ENCODE assay signal across 7 mouse cellular contexts in the genomic region with DNA sequence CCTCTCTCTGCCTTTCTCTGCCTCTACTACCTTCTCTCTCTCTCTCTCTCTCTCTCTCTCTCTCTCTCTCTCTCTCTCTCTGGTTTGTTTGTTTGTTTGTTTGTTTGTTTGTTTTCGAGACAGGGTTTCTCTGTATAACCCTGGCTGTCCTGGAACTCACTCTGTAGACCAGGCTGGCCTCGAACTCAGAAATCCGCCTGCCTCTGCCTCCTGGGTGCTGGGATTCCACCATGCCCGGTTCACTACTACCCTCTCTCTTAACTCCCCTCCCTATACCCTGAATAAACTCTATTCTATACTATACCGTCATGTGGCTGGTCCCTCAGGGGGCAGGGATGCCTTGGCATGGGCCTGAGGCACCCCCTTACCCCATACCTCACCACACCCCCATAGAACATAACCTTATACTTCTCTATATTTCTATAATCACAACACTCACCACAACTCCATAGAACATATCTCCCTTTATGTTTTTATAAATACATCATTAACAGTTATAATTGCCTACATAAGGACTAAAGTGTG. TPM values are rescaled to one million over a fixed set of nuclear protein-coding genes. Genes with fewer than 3 reads are reported as not detected.
DNase-seq lines count a peak whose midpoint lies in the region; ATAC-seq and TF ChIP-seq lines count a peak whose summit lies in the region.
"Not testable (repeated sequence)": the region's sequence is repeated elsewhere in the genome, so short reads cannot be mapped to it uniquely, and the experiment has no call there.

No protein-coding gene starts in this region.

- not testable (repeated sequence) for ATAC-seq in embryonic facial prominence, embryonic 11.5 days (replicated peaks; ENCODE audit: insufficient number of reproducible peaks, low FRiP score, low TSS enrichment, low read depth); forebrain, embryonic 15.5 days (replicated peaks); heart, postnatal 0 days (ENCODE audit: insufficient read depth, low read depth); kidney, embryonic 14.5 days (ENCODE audit: low FRiP score, low TSS enrichment); liver, embryonic 12.5 days; neural tube, embryonic 15.5 days (ENCODE audit: low FRiP score)

- H3K27me3 ChIP-seq in embryonic facial prominence, embryonic 11.5 days (ENCODE audit: control insufficient read depth, insufficient read depth, low read length); forebrain, embryonic 15.5 days; heart, postnatal 0 days (ENCODE audit: control insufficient read depth, insufficient read depth, low read length); kidney, embryonic 14.5 days (ENCODE audit: control insufficient read depth, insufficient read depth, low read length); liver, embryonic 12.5 days (replicated peaks); midbrain, embryonic 10.5 days (ENCODE audit: low read depth, poor library complexity, severe bottlenecking); neural tube, embryonic 15.5 days (replicated peaks): not testable (repeated sequence)

- not testable (repeated sequence) for H3K9me3 ChIP-seq in embryonic facial prominence, embryonic 11.5 days (replicated peaks; ENCODE audit: control insufficient read depth, low read length); forebrain, embryonic 15.5 days; heart, postnatal 0 days (replicated peaks; ENCODE audit: control insufficient read depth, low read length); kidney, embryonic 14.5 days (ENCODE audit: control insufficient read depth, low read length); liver, embryonic 12.5 days (replicated peaks); midbrain, embryonic 10.5 days (replicated peaks); neural tube, embryonic 15.5 days (replicated peaks)

- H3K4me3 ChIP-seq in embryonic facial prominence, embryonic 11.5 days (ENCODE audit: low read depth, low read length): peak overlapping the region; percentile 62
- peak overlapping the region; percentile 68 for H3K4me3 ChIP-seq in forebrain, embryonic 15.5 days
- peak overlapping the region; percentile 78 for H3K4me3 ChIP-seq in heart, postnatal 0 days (ENCODE audit: low read depth, low read length)
- peak overlapping the region; percentile 65 for H3K4me3 ChIP-seq in kidney, embryonic 14.5 days (ENCODE audit: low read length)
- peak overlapping the region; percentile 70 for H3K4me3 ChIP-seq in liver, embryonic 12.5 days
- H3K4me3 ChIP-seq in midbrain, embryonic 10.5 days: peak overlapping the region; percentile 71
- H3K4me3 ChIP-seq in neural tube, embryonic 15.5 days (replicated peaks): peak overlapping the region; percentile 67

- not testable (repeated sequence) for DNase-seq in embryonic facial prominence, embryonic 11.5 days (ENCODE audit: low spot score); heart, postnatal 0 days (ENCODE audit: low spot score); midbrain, embryonic 10.5 days (ENCODE audit: low spot score)

- TF ChIP-seq EP300 in heart, postnatal 0 days (IDR thresholded peaks at IDR 0.05; ENCODE audit: low read depth): not testable (repeated sequence)

- H3K27ac ChIP-seq in embryonic facial prominence, embryonic 11.5 days (replicated peaks; ENCODE audit: low read depth, low read length): peak overlapping the region; percentile 62; the same call in 1 of the 2 replicates
- peak overlapping the region; percentile 94 for H3K27ac ChIP-seq in forebrain, embryonic 15.5 days (replicated peaks)
- peak overlapping the region; percentile 75 for H3K27ac ChIP-seq in heart, postnatal 0 days (ENCODE audit: low read depth)
- peak overlapping the region; percentile 87 for H3K27ac ChIP-seq in kidney, embryonic 14.5 days (ENCODE audit: low read depth, low read length)
- peak overlapping the region; percentile 87 for H3K27ac ChIP-seq in liver, embryonic 12.5 days
- H3K27ac ChIP-seq in midbrain, embryonic 10.5 days (replicated peaks): peak overlapping the region; percentile 94
- H3K27ac ChIP-seq in neural tube, embryonic 15.5 days (replicated peaks): peak overlapping the region; percentile 94

- not testable (repeated sequence) for H3K4me1 ChIP-seq in embryonic facial prominence, embryonic 11.5 days (ENCODE audit: control insufficient read depth, insufficient read depth, low read length); heart, postnatal 0 days (ENCODE audit: control insufficient read depth, insufficient read depth); kidney, embryonic 14.5 days (ENCODE audit: control insufficient read depth, insufficient read depth, low read length)
- H3K4me1 ChIP-seq in forebrain, embryonic 15.5 days: peaks cover 25% of the 10 kb centered on the region
- H3K4me1 ChIP-seq in liver, embryonic 12.5 days: peaks cover 33% of the 10 kb centered on the region
- H3K4me1 ChIP-seq in midbrain, embryonic 10.5 days: peaks cover 30% of the 10 kb centered on the region
- peaks cover 31% of the 10 kb centered on the region for H3K4me1 ChIP-seq in neural tube, embryonic 15.5 days

- H3K9ac ChIP-seq in embryonic facial prominence, embryonic 11.5 days (replicated peaks; ENCODE audit: low read length); heart, postnatal 0 days (replicated peaks; ENCODE audit: low read depth, low read length): not testable (repeated sequence)
- H3K9ac ChIP-seq in forebrain, embryonic 15.5 days (replicated peaks): peak overlapping the region; percentile 47
- H3K9ac ChIP-seq in kidney, embryonic 14.5 days (ENCODE audit: low read depth, low read length): peak overlapping the region; percentile 53; the same call in 1 of the 2 replicates
- peak overlapping the region; percentile 71 for H3K9ac ChIP-seq in liver, embryonic 12.5 days
- H3K9ac ChIP-seq in neural tube, embryonic 15.5 days (replicated peaks): peak overlapping the region; percentile 52

- peak overlapping the region; percentile 29 for H3K4me2 ChIP-seq in embryonic facial prominence, embryonic 11.5 days (ENCODE audit: low read depth, low read length)
- peak overlapping the region; percentile 47 for H3K4me2 ChIP-seq in forebrain, embryonic 15.5 days (replicated peaks)
- H3K4me2 ChIP-seq in heart, postnatal 0 days (ENCODE audit: low read depth, low read length): peak overlapping the region; percentile 60
- H3K4me2 ChIP-seq in kidney, embryonic 14.5 days (replicated peaks; ENCODE audit: low read depth, low read length): peak overlapping the region; percentile 48
- peak overlapping the region; percentile 69 for H3K4me2 ChIP-seq in liver, embryonic 12.5 days
- peak overlapping the region; percentile 62 for H3K4me2 ChIP-seq in neural tube, embryonic 15.5 days

- TF ChIP-seq CTCF in heart, postnatal 0 days (IDR thresholded peaks at IDR 0.05; ENCODE audit: low read depth): not testable (repeated sequence)

- WGBS in embryonic facial prominence, embryonic 11.5 days: 65% methylated on average over 5 of the region's 5 CpGs
- WGBS in forebrain, embryonic 15.5 days: 64% methylated on average over 5 of the region's 5 CpGs
- WGBS in heart, postnatal 0 days: 75% methylated on average over 5 of the region's 5 CpGs
- 71% methylated on average over 5 of the region's 5 CpGs for WGBS in kidney, embryonic 14.5 days
- 64% methylated on average over 5 of the region's 5 CpGs for WGBS in liver, embryonic 12.5 days (ENCODE audit: insufficient replicate concordance)
- WGBS in midbrain, embryonic 10.5 days: 70% methylated on average over 5 of the region's 5 CpGs
- 72% methylated on average over 5 of the region's 5 CpGs for whole genome bisulfite sequencing in neural tube, embryonic 15.5 days

- not testable (repeated sequence) for H3K36me3 ChIP-seq in embryonic facial prominence, embryonic 11.5 days (replicated peaks; ENCODE audit: control insufficient read depth, insufficient read depth, low read depth, low read length)
- H3K36me3 ChIP-seq in forebrain, embryonic 15.5 days: peaks cover 23% of the 10 kb centered on the region
- H3K36me3 ChIP-seq in heart, postnatal 0 days (replicated peaks; ENCODE audit: control insufficient read depth, insufficient read depth, low read length): peaks cover 37% of the 10 kb centered on the region
- H3K36me3 ChIP-seq in kidney, embryonic 14.5 days (ENCODE audit: control insufficient read depth, insufficient read depth, low read length): peaks cover 31% of the 10 kb centered on the region
- peaks cover 47% of the 10 kb centered on the region for H3K36me3 ChIP-seq in liver, embryonic 12.5 days
- peaks cover 43% of the 10 kb centered on the region for H3K36me3 ChIP-seq in midbrain, embryonic 10.5 days
- H3K36me3 ChIP-seq in neural tube, embryonic 15.5 days: peaks cover 27% of the 10 kb centered on the region

RNA-seq across cellular contexts. Expression of gene Ensa, which starts 0.7 kb away (rescaled TPM):
- polyA plus RNA-seq in embryonic facial prominence, embryonic 11.5 days (2014; fragmentation: Nextera tagmentation; extraction: Ambion mirVana): 69.7 and 79.4 TPM in 2 replicates
- polyA plus RNA-seq in forebrain, embryonic 15.5 days (2015; fragmentation: Nextera tagmentation; extraction: Ambion mirVana): 112 and 121 TPM in 2 replicates
- total RNA-seq in heart, postnatal 0 days (2014; rRNA removed; ENCODE audit: low replicate concordance): 43.3 and 49.6 TPM in 2 replicates
- polyA plus RNA-seq in heart, postnatal 0 days (2015; fragmentation: Nextera tagmentation; extraction: Ambion mirVana): 38.5 and 40.6 TPM in 2 replicates
- polyA plus RNA-seq in kidney, embryonic 14.5 days (2014; fragmentation: Nextera tagmentation; extraction: Ambion mirVana): 64.0 and 66.9 TPM in 2 replicates
- polyA plus RNA-seq in liver, embryonic 12.5 days (2016; fragmentation: Nextera tagmentation; extraction: Ambion mirVana): 42.9 and 45.0 TPM in 2 replicates
- 90.1 and 101 TPM in 2 replicates for polyA plus RNA-seq in midbrain, embryonic 10.5 days (2016; fragmentation: Nextera tagmentation; extraction: Ambion mirVana)
- 102 and 109 TPM in 2 replicates for polyA plus RNA-seq in neural tube, embryonic 15.5 days (2015; fragmentation: Nextera tagmentation; extraction: Ambion mirVana)

RNA-seq across cellular contexts. Expression of gene Mcl1, which starts 34.5 kb away (rescaled TPM):
- polyA plus RNA-seq in embryonic facial prominence, embryonic 11.5 days (2014; fragmentation: Nextera tagmentation; extraction: Ambion mirVana): 77.1 and 83.3 TPM in 2 replicates
- polyA plus RNA-seq in forebrain, embryonic 15.5 days (2015; fragmentation: Nextera tagmentation; extraction: Ambion mirVana): 48.1 and 52.4 TPM in 2 replicates
- total RNA-seq in heart, postnatal 0 days (2014; rRNA removed; ENCODE audit: low replicate concordance): 213 and 278 TPM in 2 replicates
- 50.1 and 51.9 TPM in 2 replicates for polyA plus RNA-seq in heart, postnatal 0 days (2015; fragmentation: Nextera tagmentation; extraction: Ambion mirVana)
- 47.4 and 76.1 TPM in 2 replicates for polyA plus RNA-seq in kidney, embryonic 14.5 days (2014; fragmentation: Nextera tagmentation; extraction: Ambion mirVana)
- polyA plus RNA-seq in liver, embryonic 12.5 days (2016; fragmentation: Nextera tagmentation; extraction: Ambion mirVana): 66.5 and 73.8 TPM in 2 replicates
- 41.9 and 47.6 TPM in 2 replicates for polyA plus RNA-seq in midbrain, embryonic 10.5 days (2016; fragmentation: Nextera tagmentation; extraction: Ambion mirVana)
- polyA plus RNA-seq in neural tube, embryonic 15.5 days (2015; fragmentation: Nextera tagmentation; extraction: Ambion mirVana): 41.4 and 42.0 TPM in 2 replicates

RNA-seq across cellular contexts. Expression of gene Golph3l, which starts 35.3 kb away (rescaled TPM):
- polyA plus RNA-seq in embryonic facial prominence, embryonic 11.5 days (2014; fragmentation: Nextera tagmentation; extraction: Ambion mirVana): 41.5 and 43.0 TPM in 2 replicates
- polyA plus RNA-seq in forebrain, embryonic 15.5 days (2015; fragmentation: Nextera tagmentation; extraction: Ambion mirVana): 32.9 and 33.4 TPM in 2 replicates
- 11.2 and 15.2 TPM in 2 replicates for total RNA-seq in heart, postnatal 0 days (2014; rRNA removed; ENCODE audit: low replicate concordance)
- polyA plus RNA-seq in heart, postnatal 0 days (2015; fragmentation: Nextera tagmentation; extraction: Ambion mirVana): 18.0 and 21.0 TPM in 2 replicates
- 28.2 and 35.6 TPM in 2 replicates for polyA plus RNA-seq in kidney, embryonic 14.5 days (2014; fragmentation: Nextera tagmentation; extraction: Ambion mirVana)
- 29.7 and 30.5 TPM in 2 replicates for polyA plus RNA-seq in liver, embryonic 12.5 days (2016; fragmentation: Nextera tagmentation; extraction: Ambion mirVana)
- 31.4 and 34.2 TPM in 2 replicates for polyA plus RNA-seq in midbrain, embryonic 10.5 days (2016; fragmentation: Nextera tagmentation; extraction: Ambion mirVana)
- 24.8 and 28.1 TPM in 2 replicates for polyA plus RNA-seq in neural tube, embryonic 15.5 days (2015; fragmentation: Nextera tagmentation; extraction: Ambion mirVana)
